Mouse (Mus musculus): Measurements from ENCODE around the gene Gm10638.

Gm10638 gene

GRCm38 (mm10) chr8:86745221-86745934 is at the start of gene Gm10638, which contains the start of gene Siah1a:
Gm10638 (plus strand) TSS chr8:86745699.
Siah1a (minus strand) TSS chr8:86745934.
- DNase-seq (ENCODE audit: low spot score) = peak; percentile 77

DNA sequence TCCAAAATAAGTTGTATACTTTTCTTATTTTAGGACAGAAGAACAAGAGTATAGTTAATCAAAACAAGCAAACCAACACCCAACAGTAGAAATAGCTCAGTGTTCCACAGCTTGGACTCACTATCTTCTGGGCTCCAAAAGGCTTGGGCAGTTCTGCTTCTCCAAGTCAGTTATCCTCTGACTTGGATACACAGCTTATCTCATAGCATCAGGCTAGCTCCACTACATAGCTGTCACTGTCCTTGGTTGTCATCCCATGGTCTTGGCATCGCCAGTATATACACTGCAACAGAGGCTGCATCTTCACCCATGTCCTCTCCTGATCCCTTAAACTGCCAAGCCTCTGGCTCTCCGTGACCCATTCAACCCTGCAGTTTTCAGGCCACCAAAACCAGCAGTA is 49.8 kb upstream of the Gm10638 start:
- DNase-seq (ENCODE audit: low spot score) = no peak

GRCm38 (mm10) chr8:86698811-86699421 is 46.6 kb upstream of the Gm10638 start:
- no peak for DNase-seq (ENCODE audit: low spot score)

- DNase-seq (ENCODE audit: low spot score) = no peak
Measured at GRCm38 (mm10) chr8:86699471-86699870, 46.0 kb upstream of the Gm10638 start.

- no peak for DNase-seq (ENCODE audit: low spot score)
Measured at GRCm38 (mm10) chr8:86702453-86702852, 43.0 kb upstream of the Gm10638 start.

DNA sequence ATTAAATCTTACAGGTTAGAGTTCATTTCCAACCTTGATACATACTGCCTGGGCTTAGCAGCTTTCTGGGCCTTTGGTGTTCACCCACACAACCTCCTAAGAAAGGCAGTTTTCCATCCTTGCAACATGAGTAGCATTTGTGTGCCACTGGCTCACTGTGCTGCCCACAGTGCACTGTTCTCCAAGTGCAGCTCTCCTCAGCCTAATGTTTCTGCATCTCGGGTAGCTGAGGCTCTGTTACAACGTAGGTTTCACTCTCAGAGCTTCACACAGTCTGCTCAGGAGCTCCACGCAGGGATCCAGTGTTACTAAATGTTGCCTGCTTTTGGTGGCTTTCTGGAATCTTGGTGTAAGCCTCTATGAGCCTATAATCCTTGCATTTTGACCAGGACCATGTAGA is 40.2 kb upstream of the Gm10638 start:
- DNase-seq (ENCODE audit: low spot score) = no peak

- no peak for DNase-seq (ENCODE audit: low spot score)
Measured at GRCm38 (mm10) chr8:86706756-86707155, 38.7 kb upstream of the Gm10638 start.

- DNase-seq (ENCODE audit: low spot score) = no peak
Measured at GRCm38 (mm10) chr8:86707873-86708272, 37.6 kb upstream of the Gm10638 start.

- DNase-seq (ENCODE audit: low spot score) = no peak
Measured at GRCm38 (mm10) chr8:86712594-86712993, 32.9 kb upstream of the Gm10638 start.

DNA sequence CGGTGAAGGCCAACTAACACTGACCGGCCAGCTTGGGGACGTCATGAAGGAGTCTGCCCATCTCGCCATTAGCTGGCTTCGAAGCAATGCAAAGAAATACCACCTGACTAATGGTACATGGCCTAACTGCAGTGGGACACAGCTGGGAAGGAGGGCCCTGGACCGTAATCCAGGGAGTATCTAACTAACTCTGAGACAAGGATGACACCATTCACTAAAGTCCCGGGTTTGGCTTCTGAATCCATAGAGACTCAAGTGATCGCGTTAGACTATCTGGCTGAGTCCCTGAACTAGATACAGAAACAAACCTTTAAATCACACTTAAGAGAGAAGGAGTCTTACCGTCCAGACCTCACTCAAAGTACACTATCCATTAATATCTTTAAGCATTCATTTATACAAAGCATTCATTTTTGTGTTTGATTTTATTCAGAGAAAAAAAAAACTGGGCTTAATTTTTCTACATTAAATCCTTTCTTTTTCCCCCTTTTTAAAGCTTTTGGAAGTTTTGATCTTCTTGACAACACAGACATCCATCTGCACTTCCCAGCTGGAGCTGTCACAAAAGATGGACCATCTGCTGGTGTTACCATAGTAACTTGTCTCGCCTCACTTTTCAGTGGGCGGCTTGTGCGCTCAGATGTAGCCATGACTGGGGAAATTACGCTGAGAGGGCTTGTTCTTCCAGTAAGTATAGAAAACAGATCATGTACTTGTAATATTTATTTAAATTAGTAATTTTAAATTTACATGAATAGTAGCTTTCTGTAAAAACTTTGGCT is 31.9 kb upstream of the Gm10638 start:
- DNase-seq (ENCODE audit: low spot score) = peak; percentile 75

DNA sequence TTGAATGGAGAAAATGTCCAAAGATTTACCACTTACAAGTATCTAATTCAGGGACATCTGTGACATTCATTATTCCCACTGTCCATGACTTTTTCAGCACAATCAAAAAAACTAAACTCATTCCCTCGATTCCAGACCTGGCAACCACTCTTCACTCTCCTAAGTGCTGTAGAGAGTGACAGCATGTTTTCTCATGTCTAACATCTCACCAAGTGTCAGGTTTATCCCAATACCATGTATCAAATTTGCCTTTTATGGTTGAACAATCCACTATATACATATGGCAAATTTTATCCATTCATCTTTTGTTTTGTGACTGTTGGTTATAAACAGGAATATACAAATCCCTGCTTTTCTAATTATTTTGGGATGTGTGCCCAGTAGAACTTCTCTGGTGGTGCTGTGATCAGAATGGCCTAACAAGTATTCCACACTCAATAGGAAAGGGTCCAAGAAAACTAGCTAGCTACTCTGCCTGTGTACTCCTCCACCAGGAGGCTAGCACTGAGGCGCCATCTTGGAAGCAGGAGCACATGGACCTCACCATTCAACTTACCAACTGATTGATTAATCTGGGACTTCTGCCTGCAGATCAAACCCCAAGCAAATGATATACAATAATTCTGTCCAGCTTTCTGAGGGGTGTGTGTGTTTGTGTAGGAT is 27.0 kb upstream of the Gm10638 start:
- DNase-seq (ENCODE audit: low spot score) = no peak

GRCm38 (mm10) chr8:86719368-86719767 is 26.1 kb upstream of the Gm10638 start:
- DNase-seq (ENCODE audit: low spot score) = no peak

- DNase-seq (ENCODE audit: low spot score) = no peak
Measured at GRCm38 (mm10) chr8:86720756-86721459, 24.6 kb upstream of the Gm10638 start.

- DNase-seq (ENCODE audit: low spot score) = no peak
Measured at GRCm38 (mm10) chr8:86721490-86721889, 24.0 kb upstream of the Gm10638 start.

DNA sequence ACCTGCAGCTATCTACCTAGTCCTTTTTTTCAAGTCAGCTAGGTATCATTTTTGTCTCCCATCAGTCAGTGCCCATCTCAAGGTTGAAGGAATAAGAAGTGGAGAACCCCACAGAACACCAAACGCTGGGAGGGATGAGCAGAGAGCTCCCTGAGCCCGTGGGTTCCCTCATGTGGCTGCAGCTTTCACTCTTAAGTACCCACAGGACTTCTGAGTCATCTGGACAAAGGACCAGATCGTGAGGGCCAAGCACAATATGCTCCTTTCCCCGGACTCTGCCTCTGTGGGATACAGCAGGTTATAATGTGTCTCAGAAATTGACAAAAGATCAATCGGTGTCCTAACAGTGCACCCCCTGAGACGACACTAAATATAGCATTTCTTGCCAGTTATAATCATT is 18.5 kb upstream of the Gm10638 start:
- no peak for DNase-seq (ENCODE audit: low spot score)

- no peak for DNase-seq (ENCODE audit: low spot score)
Measured at GRCm38 (mm10) chr8:86728224-86728950, 17.1 kb upstream of the Gm10638 start.

- DNase-seq (ENCODE audit: low spot score) = no peak
Measured at GRCm38 (mm10) chr8:86730303-86730702, 15.2 kb upstream of the Gm10638 start.

- no peak for DNase-seq (ENCODE audit: low spot score)
Measured at GRCm38 (mm10) chr8:86730860-86731259, 14.6 kb upstream of the Gm10638 start.

DNA sequence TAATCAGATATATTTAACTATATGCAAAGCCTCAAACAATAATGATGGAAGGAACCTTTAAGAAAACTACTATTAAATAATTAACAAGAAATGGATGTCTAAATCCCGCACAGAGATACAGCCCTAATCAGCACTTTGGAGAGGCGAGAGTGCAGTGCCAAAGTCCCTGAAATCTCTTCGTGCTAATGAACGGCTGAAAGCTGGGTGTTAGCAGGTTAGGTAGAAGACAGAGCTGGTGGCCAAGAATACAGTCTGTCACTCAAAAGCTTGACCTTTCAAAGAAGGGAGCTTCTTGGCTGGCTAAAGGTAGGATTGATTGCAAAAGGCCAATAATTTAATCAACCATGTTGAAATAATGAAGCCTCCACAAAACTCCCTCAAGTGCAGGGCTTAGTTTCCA is 11.3 kb upstream of the Gm10638 start:
- DNase-seq (ENCODE audit: low spot score) = no peak

- DNase-seq (ENCODE audit: low spot score) = no peak
Measured at GRCm38 (mm10) chr8:86734954-86735353, 10.5 kb upstream of the Gm10638 start.

DNA sequence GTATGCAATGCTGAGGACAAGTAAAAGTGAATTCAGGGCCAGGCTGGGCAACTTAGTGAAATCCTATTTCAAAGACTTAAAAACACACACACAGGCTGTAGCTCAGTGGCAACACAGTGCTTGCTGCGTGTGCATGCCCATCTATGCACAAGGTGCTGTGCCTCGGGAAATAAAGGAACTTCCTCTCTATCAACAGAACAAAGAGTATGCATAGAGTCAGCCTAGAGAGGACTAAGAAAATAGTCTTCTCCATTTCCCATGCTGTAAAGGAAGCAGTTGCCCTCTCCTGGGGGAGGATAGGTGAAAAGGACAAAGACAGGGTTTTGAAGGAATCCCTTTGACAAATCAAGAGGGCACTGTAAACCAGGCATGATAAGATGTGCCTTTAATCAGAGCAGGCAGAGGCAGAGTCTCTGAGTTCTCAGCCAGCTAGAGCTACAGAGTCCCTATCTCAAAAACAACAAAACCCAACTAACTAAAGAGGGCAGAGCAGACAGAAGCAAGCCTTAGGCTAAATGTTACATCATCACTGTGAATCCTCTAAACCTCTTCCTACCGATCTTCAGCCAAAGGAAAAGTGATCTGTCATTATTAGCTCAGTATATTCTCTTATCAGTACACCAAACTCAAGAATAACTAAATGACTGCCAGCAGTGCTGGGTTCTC is 9.9 kb upstream of the Gm10638 start:
- DNase-seq (ENCODE audit: low spot score) = no peak

All from embryo, embryonic 10 days (tissue).